Mouse (Mus musculus) ES-E14 (cell line): ENCODE data around the gene Ranbp9. TPM values are rescaled to one million over a fixed set of nuclear protein-coding genes. Genes with fewer than 3 reads are reported as not detected.
A peak's percentile ranks its signal among the peaks of the same experiment; 100 is the strongest.

ENCODE experiments used
- DNase-seq: peaks from one replicate; pipeline ENCODE4 v3.0.0-alpha.2; 2013; ENCODE audit warnings: low read depth, low spot score
- H3K27ac ChIP-seq: 2 replicates; pipeline ENCODE4 v1.5.1; 2012; ENCODE audit warnings: low read depth, mild to moderate bottlenecking, low read length, moderate library complexity, mixed read lengths; ENCODE audit not compliant: poor library complexity, insufficient read depth, severe bottlenecking
- H3K36me3 ChIP-seq: 2 replicates; pipeline ENCODE4 v1.6.1; 2012; ENCODE audit warnings: mild to moderate bottlenecking, low read length, moderate library complexity, mixed read lengths; ENCODE audit not compliant: control insufficient read depth, poor library complexity, insufficient read depth, severe bottlenecking
- H3K4me1 ChIP-seq, 2 experiments: fragments of 150-350 bp in 1 of 2; sonication (generic) in 1 of 2; 2 replicates each; pipeline ENCODE4 v1.6.1; 2012; ENCODE audit warnings: low read length in 2 of 2, mild to moderate bottlenecking in 1 of 2, mixed read lengths in 1 of 2; ENCODE audit not compliant: control insufficient read depth in 2 of 2, insufficient read depth in 2 of 2, poor library complexity in 1 of 2
- H3K4me3 ChIP-seq, 2 experiments: fragments of 150-350 bp in 1 of 2; sonication (generic) in 1 of 2; 2 replicates each; pipeline ENCODE4 v1.5.1; 2012; ENCODE audit warnings: low read length in 2 of 2, low read depth in 1 of 2, mild to moderate bottlenecking in 1 of 2, mixed read lengths in 1 of 2; ENCODE audit not compliant: insufficient read depth in 1 of 2, poor library complexity in 1 of 2, severe bottlenecking in 1 of 2
- H3K9ac ChIP-seq: 2 replicates; pipeline ENCODE4 v1.6.1; 2012; ENCODE audit warnings: low read depth, mild to moderate bottlenecking, low read length, mixed read lengths; ENCODE audit not compliant: poor library complexity, insufficient read depth, severe bottlenecking
- H3K9me3 ChIP-seq: fragments of 150-350 bp; sonication (generic); 2 replicates; pipeline ENCODE4 v1.6.1; 2012; ENCODE audit warnings: low read depth, mild to moderate bottlenecking, low read length; ENCODE audit not compliant: control insufficient read depth, insufficient read depth
- CHD2 ChIP-seq: IDR thresholded peaks from 2 replicates; pipeline ENCODE4 v1.6.1; 2014; ENCODE audit warnings: mild to moderate bottlenecking, low read depth, low read length, inconsistent platforms
- HCFC1 ChIP-seq: IDR thresholded peaks from 2 replicates; pipeline ENCODE4 v1.6.1; 2012; ENCODE audit warnings: low read length, inconsistent platforms, borderline replicate concordance; ENCODE audit not compliant: insufficient read depth
- MAFK ChIP-seq: IDR thresholded peaks from 2 replicates; pipeline ENCODE4 v1.6.1; 2014; ENCODE audit warnings: mild to moderate bottlenecking, low read depth, low read length, inconsistent platforms; ENCODE audit not compliant: insufficient read depth
- ZC3H11A ChIP-seq: IDR thresholded peaks from 2 replicates; pipeline ENCODE4 v1.6.1; 2012; ENCODE audit warnings: low read depth, mild to moderate bottlenecking, inconsistent platforms, low read length, borderline replicate concordance
- ZNF384 ChIP-seq: IDR thresholded peaks from 2 replicates; pipeline ENCODE4 v1.6.1; 2012; ENCODE audit warnings: low read depth, low read length, inconsistent platforms
- in situ Hi-C, 2 experiments: fragments of 600-800 bp; cut with MboI; formaldehyde crosslinking; loops; one replicate each; pipeline ENCODE4 v1.15.1; 2025; ENCODE audit warnings: low sequenced_read_pairs in 2 of 2, inconsistent platforms in 1 of 2; ENCODE audit not compliant: unreplicated experiment in 2 of 2
- total RNA-seq: library from RNA; depleted of rRNA; stranded (reverse); fragments of 300-350 nt; gene quantifications from 2 replicates; pipeline ENCODE4 v1.2.3, GENCODE M21; 2012

The Ranbp9 gene
- total RNA-seq, 1 experiment = 27.8 TPM

GRCm38 (mm10) chr13:43364985-43365824, 115.9 kb downstream of the Ranbp9 start, which contains the start of gene Sirt5:
Sirt5 (plus strand) TSS chr13:43365496.
- Histone ChIP-seq H3K4me1 (peaks cover 0 to 2% of the 10 kb centered on the region in 2 experiments; a peak in 1 of 4 replicates), H3K9ac (peak within 1 kb of the TSS; percentile 83), H3K9me3 (no peaks in the 10 kb centered on the region), H3K36me3 (no peaks in the 10 kb centered on the region), H3K4me3 (peak within 1 kb of the TSS; percentile 70 to 81), H3K27ac (no peak within 1 kb of the TSS; the same call in 1 of the 2 replicates)
- DNase-seq = peak; percentile 92
- in situ Hi-C loops = no loop called here
- TF ChIP-seq MAFK = no peak
- no peak for TF ChIP-seq ZNF384
- TF ChIP-seq CHD2 = no peak
- peak; percentile 59 for TF ChIP-seq HCFC1
- TF ChIP-seq ZC3H11A = 0 out of 2 replicates have a peak, but pooled peaks have one; percentile 29

- no peaks in the 10 kb centered on the region for H3K9me3 ChIP-seq
- TF ChIP-seq CHD2 (no peak), MAFK (no peak), ZC3H11A (no peak), HCFC1 (no peak), ZNF384 (no peak)
- H3K27ac ChIP-seq = no peak overlapping the region
- H3K4me3 ChIP-seq = no peak overlapping the region
- in situ Hi-C loops = no loop called here
- peaks cover 0 to 2% of the 10 kb centered on the region in 2 experiments; a peak in 1 of 4 replicates for H3K4me1 ChIP-seq
- no peak overlapping the region for H3K9ac ChIP-seq
- DNase-seq = no peak
- no peaks in the 10 kb centered on the region for H3K36me3 ChIP-seq
These were observed 118.7 kb downstream of the Ranbp9 start for GRCm38 (mm10) chr13:43362353-43362752.

DNA sequence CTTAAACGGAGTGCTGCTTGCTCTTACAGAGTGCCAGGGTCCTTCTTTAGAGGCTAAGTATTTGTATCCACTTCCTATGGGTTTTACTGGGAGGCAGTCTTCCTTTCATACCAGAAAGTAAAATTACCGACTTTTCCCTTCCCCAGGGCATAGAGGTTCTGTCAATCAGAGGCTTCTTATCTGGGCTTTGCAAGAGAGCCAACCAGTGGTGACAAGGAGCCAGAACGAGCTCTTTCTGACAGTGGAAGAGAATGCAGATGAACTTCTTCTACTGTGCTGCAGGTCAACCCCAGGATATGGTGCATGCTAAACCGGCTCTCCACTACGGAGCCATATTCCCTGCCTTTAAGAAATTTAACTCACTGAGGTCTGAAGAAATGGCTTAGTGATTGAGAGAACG, 120.5 kb downstream of the Ranbp9 start:
- Histone ChIP-seq H3K36me3 (no peaks in the 10 kb centered on the region), H3K27ac (no peak overlapping the region), H3K9me3 (no peaks in the 10 kb centered on the region), H3K9ac (no peak overlapping the region), H3K4me3 (no peak overlapping the region), H3K4me1 (peaks cover 0 to 2% of the 10 kb centered on the region in 2 experiments; a peak in 1 of 4 replicates)
- TF ChIP-seq HCFC1 (no peak), MAFK (no peak), ZC3H11A (no peak), CHD2 (no peak), ZNF384 (no peak)
- in situ Hi-C loops = no loop called here
- DNase-seq = no peak

- Histone ChIP-seq H3K4me3 (no peak overlapping the region), H3K9ac (no peak overlapping the region), H3K4me1 (no peaks in the 10 kb centered on the region), H3K27ac (no peak overlapping the region), H3K36me3 (no peaks in the 10 kb centered on the region), H3K9me3 (no peaks in the 10 kb centered on the region)
- in situ Hi-C loops = no loop called here
- DNase-seq = no peak
- TF ChIP-seq MAFK = no peak
- no peak for TF ChIP-seq HCFC1
- no peak for TF ChIP-seq ZNF384
- TF ChIP-seq ZC3H11A = no peak
- TF ChIP-seq CHD2 = no peak
These were observed 124.5 kb downstream of the Ranbp9 start for GRCm38 (mm10) chr13:43356346-43357125.
